Mouse (Mus musculus) ZHBTc4 (cell line): ENCODE measurements around the gene Gm48551.

ENCODE experiments used
- DNase-seq: peaks from one replicate; pipeline ENCODE4 v3.0.0-alpha.2; 2011; ENCODE audit warnings: low read depth, low spot score

Gm48551 gene

GRCm38 (mm10) chr10:81356991-81357844 lies 27.0 kb upstream of the Gm48551 start, which contains the start of gene Mfsd12:
Mfsd12 (plus strand) TSS chr10:81357491.
- peak; percentile 94 for DNase-seq

GRCm38 (mm10) chr10:81358209-81358608 lies 26.1 kb upstream of the Gm48551 start:
- DNase-seq, result peak; percentile 82

GRCm38 (mm10) chr10:81358841-81359240 lies 25.4 kb upstream of the Gm48551 start:
- no peak for DNase-seq

- peak; percentile 74 for DNase-seq
Observed at GRCm38 (mm10) chr10:81360721-81361120, 23.5 kb upstream of the Gm48551 start.

- peak; percentile 79 for DNase-seq
Observed at GRCm38 (mm10) chr10:81362336-81362949, 21.8 kb upstream of the Gm48551 start.

GRCm38 (mm10) chr10:81363436-81364346 lies 20.6 kb upstream of the Gm48551 start:
- DNase-seq, result peak; percentile 59

- DNase-seq, result no peak
Observed at GRCm38 (mm10) chr10:81364666-81365065, 19.6 kb upstream of the Gm48551 start.

GRCm38 (mm10) chr10:81365073-81365472 lies 19.2 kb upstream of the Gm48551 start:
- DNase-seq, result no peak

- DNase-seq, result peak; percentile 91
Observed at GRCm38 (mm10) chr10:81365672-81366476, 18.4 kb upstream of the Gm48551 start, which contains the start of gene 4930404N11Rik. 4930404N11Rik (minus strand) TSS chr10:81365816.

- no peak for DNase-seq
Observed at GRCm38 (mm10) chr10:81366477-81367206, 17.6 kb upstream of the Gm48551 start.

GRCm38 (mm10) chr10:81367207-81367495 lies 17.1 kb upstream of the Gm48551 start:
- no peak for DNase-seq

GRCm38 (mm10) chr10:81375322-81375721 lies 8.9 kb upstream of the Gm48551 start:
- no peak for DNase-seq

- DNase-seq, result peak; percentile 63
Observed at GRCm38 (mm10) chr10:81376561-81377361, 7.5 kb upstream of the Gm48551 start.

- no peak for DNase-seq
Observed at GRCm38 (mm10) chr10:81377362-81377664, 7.0 kb upstream of the Gm48551 start.

- no peak for DNase-seq
Observed at GRCm38 (mm10) chr10:81377793-81378552, 6.3 kb upstream of the Gm48551 start, which contains the start of gene Fzr1. Fzr1 (minus strand) TSS chr10:81378516.

- peak; percentile 100 for DNase-seq
Observed at GRCm38 (mm10) chr10:81378553-81379182, 5.6 kb upstream of the Gm48551 start.

- no peak for DNase-seq
Observed at GRCm38 (mm10) chr10:81379183-81379553, 5.1 kb upstream of the Gm48551 start.

- no peak for DNase-seq
Observed at GRCm38 (mm10) chr10:81379809-81380378, 4.4 kb upstream of the Gm48551 start.
